Mouse (Mus musculus): ENCODE results near the gene Ppp1r1b.

DNA sequence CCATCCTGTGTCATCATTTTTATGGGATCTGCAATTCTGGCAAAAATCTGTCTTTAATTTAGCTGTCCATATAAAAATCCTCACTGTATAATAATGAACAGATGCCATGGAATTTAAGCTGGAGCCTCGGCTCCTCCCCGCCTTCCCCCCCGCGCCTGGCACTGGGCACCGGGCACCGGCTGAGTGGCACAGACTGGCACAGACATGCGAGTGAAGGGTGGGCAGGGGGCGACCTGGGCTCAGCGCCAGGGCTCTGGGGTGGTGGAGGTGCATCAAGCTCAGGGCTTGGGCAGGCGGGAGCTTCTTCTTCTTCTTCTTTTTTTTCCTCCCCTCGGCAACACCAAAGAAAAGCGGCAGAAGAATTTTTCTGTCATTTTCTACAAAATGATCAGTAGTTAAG lies 27.8 kb upstream of the Ppp1r1b start:
- TF ChIP-seq CTCF (IDR thresholded peaks at IDR 0.05; ENCODE audit: low read depth) = no peak
- TF ChIP-seq EP300 (optimal IDR thresholded peaks at IDR 0.05) = no peak
